Comparison of ENCODE assay signal across 27 mouse cellular contexts in the genomic region with DNA sequence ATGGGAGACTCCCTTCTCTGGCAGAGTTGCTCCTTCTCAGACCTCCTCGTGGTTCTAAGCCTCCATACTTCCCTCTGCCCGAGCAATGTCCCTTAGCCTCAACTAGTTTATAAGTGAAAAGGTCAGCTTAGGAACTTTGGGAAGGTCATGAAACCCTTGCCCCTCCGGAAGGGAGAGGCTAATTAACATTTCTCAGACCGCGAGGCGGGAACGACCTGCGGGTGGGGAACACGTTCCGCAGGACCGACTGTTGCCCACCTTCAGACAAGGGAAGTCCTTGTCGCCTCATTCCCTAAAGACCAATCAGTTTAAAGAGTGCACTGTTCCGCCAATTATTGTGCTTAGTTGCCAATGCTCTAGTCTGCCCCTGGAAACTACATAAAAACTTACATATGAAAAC.
"Had no signal": no experiment of that assay in that cellular context is flagged by ENCODE, and none has a peak within 500 bp of the region (broad histone marks: within the 10 kb centered on the region; RNA-seq: fewer than 3 reads in every experiment).

No protein-coding gene starts in this region.

- H3K4me3 ChIP-seq: gastrocnemius, adult 2 months; heart, embryonic 10.5 days; heart, embryonic 13.5 days; heart, embryonic 15.5 days; hindbrain, embryonic 13.5 days; hindbrain, embryonic 15.5 days; left cerebral cortex, adult 2 months; limb, embryonic 10.5 days; limb, embryonic 12.5 days; liver, embryonic 13.5 days; liver, embryonic 15.5 days had no signal

- H3K4me2 ChIP-seq: heart, embryonic 13.5 days; heart, embryonic 15.5 days; hindbrain, embryonic 13.5 days; hindbrain, embryonic 15.5 days; limb, embryonic 12.5 days; liver, embryonic 11.5 days; liver, embryonic 13.5 days; liver, embryonic 15.5 days had no signal

- DNase-seq: gastrocnemius, adult 2 months; gastrocnemius, postnatal 10 days; gastrocnemius, postnatal 25 days; heart, adult 18-20 months; heart, postnatal 14 days; heart, postnatal 36 days; kidney, adult 2 months; kidney, adult 9 months; kidney, postnatal 10 days; kidney, postnatal 36 days; layer of hippocampus, adult 9-11 months; layer of hippocampus, postnatal 36 days; liver; liver, embryonic 13.5 days; liver, postnatal 0 days had no signal

- ATAC-seq: hindbrain, postnatal 0 days; intestine, postnatal 0 days; liver, postnatal 0 days had no signal

- H3K9ac ChIP-seq: heart, embryonic 13.5 days; heart, embryonic 15.5 days; hindbrain, embryonic 13.5 days; hindbrain, embryonic 15.5 days; limb, embryonic 12.5 days; liver, embryonic 13.5 days; liver, embryonic 15.5 days; liver, postnatal 0 days had no signal

- H3K27ac ChIP-seq: gastrocnemius, adult 2 months; heart, embryonic 10.5 days; heart, embryonic 13.5 days; heart, embryonic 15.5 days; hindbrain, embryonic 13.5 days; hindbrain, embryonic 15.5 days; hindbrain, postnatal 0 days; left cerebral cortex, adult 2 months; limb, embryonic 10.5 days; limb, embryonic 12.5 days; liver, embryonic 13.5 days; liver, embryonic 15.5 days had no signal

- H3K27me3 ChIP-seq: heart, embryonic 13.5 days; heart, embryonic 15.5 days; hindbrain, embryonic 13.5 days; hindbrain, embryonic 15.5 days; limb, embryonic 12.5 days; liver, embryonic 13.5 days; liver, embryonic 15.5 days had no signal

- H3K4me1 ChIP-seq: heart, embryonic 10.5 days; heart, embryonic 13.5 days; heart, embryonic 15.5 days; hindbrain, embryonic 13.5 days; hindbrain, embryonic 15.5 days; limb, embryonic 12.5 days; liver, embryonic 13.5 days; liver, embryonic 15.5 days had no signal

- H3K36me3 ChIP-seq: heart, embryonic 10.5 days; heart, embryonic 13.5 days; heart, embryonic 15.5 days; hindbrain, embryonic 13.5 days; hindbrain, embryonic 15.5 days; limb, embryonic 10.5 days; limb, embryonic 12.5 days; liver, embryonic 13.5 days; liver, embryonic 15.5 days had no signal

- H3K9me3 ChIP-seq: heart, embryonic 10.5 days; heart, embryonic 15.5 days; hindbrain, embryonic 13.5 days; hindbrain, embryonic 15.5 days; limb, embryonic 10.5 days; limb, embryonic 12.5 days; liver, embryonic 13.5 days; liver, embryonic 15.5 days had no signal
